Mouse (Mus musculus) liver, embryonic 15.5 days (tissue): ENCODE data around the gene Vegfc. TPM values are rescaled to one million over a fixed set of nuclear protein-coding genes. Genes with fewer than 3 reads are reported as not detected.
A peak's percentile ranks its signal among the peaks of the same experiment; 100 is the strongest.

Experiments
- ATAC-seq: fragments of 200-750 bp; cut with Nextera tagmentation; 2 replicates; pipeline ENCODE4 v1.8.0; 2017; ENCODE audit warnings: moderate number of reproducible peaks, mild to moderate bottlenecking, moderate library complexity; ENCODE audit not compliant: insufficient read depth
- H3K27ac ChIP-seq: fragments of 300-500 bp; sonication (generic); replicated peaks from 2 replicates; pipeline ENCODE4 v1.5.1; 2015; ENCODE audit warnings: mild to moderate bottlenecking, inconsistent platforms
- H3K27me3 ChIP-seq: fragments of 300-500 bp; sonication (generic); 2 replicates; pipeline ENCODE4 v1.6.1; 2015; ENCODE audit warnings: mild to moderate bottlenecking, inconsistent platforms
- H3K36me3 ChIP-seq: fragments of 300-500 bp; sonication (generic); replicated peaks from 2 replicates; pipeline ENCODE4 v1.6.1; 2015; ENCODE audit warnings: moderate library complexity, mild to moderate bottlenecking, inconsistent platforms
- H3K4me1 ChIP-seq: fragments of 300-500 bp; sonication (generic); replicated peaks from 2 replicates; pipeline ENCODE4 v1.6.1; 2015; ENCODE audit warnings: inconsistent platforms
- H3K4me2 ChIP-seq: fragments of 300-500 bp; sonication (generic); 2 replicates; pipeline ENCODE4 v1.6.1; 2015; ENCODE audit warnings: moderate library complexity, mild to moderate bottlenecking, inconsistent platforms
- H3K4me3 ChIP-seq: fragments of 300-500 bp; sonication (generic); replicated peaks from 2 replicates; pipeline ENCODE4 v1.5.1; 2015; ENCODE audit warnings: mild to moderate bottlenecking, inconsistent platforms
- H3K9ac ChIP-seq: fragments of 300-500 bp; sonication (generic); 2 replicates; pipeline ENCODE4 v1.6.1; 2015; ENCODE audit warnings: moderate library complexity, mild to moderate bottlenecking, inconsistent platforms
- H3K9me3 ChIP-seq: fragments of 300-500 bp; sonication (generic); replicated peaks from 2 replicates; pipeline ENCODE4 v1.6.1; 2016; ENCODE audit warnings: inconsistent platforms
- WGBS: fragments of 180-500 bp; shearing (Covaris S2); methylation state at CpG from one replicate; pipeline ENCODE4 v1.1.7; 2015; ENCODE audit warnings: mixed read lengths; ENCODE audit not compliant: insufficient replicate concordance; 5-methylcytosine and 5-hydroxymethylcytosine counted together
- polyA plus RNA-seq: library from polyadenylated mRNA; unstranded; fragments of >200 nt; fragmentation: Nextera tagmentation; extraction: Ambion mirVana; gene quantifications from 2 replicates; pipeline ENCODE4 v1.2.1, GENCODE M21; 2015

Vegfc gene
- polyA plus RNA-seq, 1 experiment from 2014 or later: 1.8 TPM

- Histone ChIP-seq H3K9ac (no peak overlapping the region), H3K9me3 (no peaks in the 10 kb centered on the region), H3K36me3 (no peaks in the 10 kb centered on the region), H3K27ac (no peak overlapping the region), H3K27me3 (no peaks in the 10 kb centered on the region), H3K4me2 (no peak overlapping the region), H3K4me1 (no peaks in the 10 kb centered on the region), H3K4me3 (no peak overlapping the region)
- WGBS: 47% methylated on average over 6 of the region's 6 CpGs
- ATAC-seq: no peak
Measured at GRCm38 (mm10) chr8:54085896-54086295, 8.5 kb downstream of the Vegfc start.

DNA sequence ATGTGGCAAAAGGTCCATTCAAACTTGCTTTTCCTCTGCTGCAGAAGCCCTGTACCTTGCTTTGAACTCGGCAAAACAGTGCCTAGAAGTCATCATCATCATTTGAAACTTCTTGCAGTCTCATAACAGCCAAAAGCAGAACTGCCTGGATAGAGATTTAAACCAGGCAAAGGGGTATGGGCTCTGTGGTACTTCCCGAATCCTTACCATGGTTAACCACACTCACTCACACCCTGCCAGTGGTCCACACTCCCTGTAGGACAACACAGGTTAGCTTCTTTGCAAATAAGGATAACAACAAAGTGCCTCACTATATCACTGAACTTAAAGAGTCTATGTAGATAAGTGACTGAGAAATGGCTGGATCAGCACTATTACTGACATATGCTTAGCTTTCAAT lies 9.7 kb downstream of the Vegfc start:
- Histone ChIP-seq H3K27ac (no peak overlapping the region), H3K4me1 (no peaks in the 10 kb centered on the region), H3K9ac (no peak overlapping the region), H3K9me3 (no peaks in the 10 kb centered on the region), H3K27me3 (no peaks in the 10 kb centered on the region), H3K4me2 (no peak overlapping the region), H3K36me3 (no peaks in the 10 kb centered on the region), H3K4me3 (no peak overlapping the region)
- no peak for ATAC-seq
- WGBS: 15% methylated on average over 2 of the region's 2 CpGs

DNA sequence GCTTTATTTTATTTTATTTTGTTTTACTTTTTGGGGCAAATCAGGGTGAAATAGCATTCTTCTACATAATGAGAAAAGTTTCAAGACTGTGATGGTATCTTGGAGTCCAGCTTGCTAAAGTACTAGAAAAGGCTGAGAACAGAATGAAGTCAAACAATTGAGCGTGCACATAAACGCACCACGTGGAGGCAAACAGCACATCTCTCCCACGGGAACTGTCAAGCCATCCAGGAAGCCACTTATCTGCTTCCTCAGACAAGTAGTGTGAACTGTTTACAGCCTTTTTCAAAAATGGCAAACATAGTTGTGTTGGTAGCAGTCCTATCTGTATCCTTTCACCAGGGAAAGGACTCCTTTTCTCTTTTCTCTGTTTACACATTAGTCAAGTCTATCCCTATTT lies 11.8 kb downstream of the Vegfc start:
- 22% methylated on average over 4 of the region's 4 CpGs for WGBS
- Histone ChIP-seq H3K9me3 (no peaks in the 10 kb centered on the region), H3K9ac (no peak overlapping the region), H3K36me3 (no peaks in the 10 kb centered on the region), H3K4me2 (no peak overlapping the region), H3K4me1 (no peaks in the 10 kb centered on the region), H3K27me3 (no peaks in the 10 kb centered on the region), H3K4me3 (no peak overlapping the region), H3K27ac (no peak overlapping the region)
- no peak for ATAC-seq

DNA sequence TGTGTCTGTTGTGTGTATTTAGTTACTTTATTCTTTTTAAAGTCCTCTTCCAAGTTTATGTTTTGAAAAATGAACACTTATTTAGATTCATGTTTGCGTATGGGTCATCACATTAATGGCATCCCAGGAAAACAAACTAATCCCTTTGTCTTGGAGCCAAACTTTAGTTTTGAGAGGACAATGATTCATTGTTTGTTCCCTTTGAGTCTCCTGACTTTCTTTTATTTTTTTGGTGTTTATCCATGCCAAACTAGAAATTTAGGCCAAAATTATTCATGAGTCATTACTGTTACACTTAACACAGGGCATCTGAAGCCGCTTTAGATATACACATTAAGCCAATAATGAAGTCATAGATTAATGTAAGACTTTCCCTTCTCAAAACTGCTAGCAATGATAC lies 12.5 kb downstream of the Vegfc start:
- no peaks in the 10 kb centered on the region for H3K4me1 ChIP-seq
- H3K9ac ChIP-seq: no peak overlapping the region
- no peaks in the 10 kb centered on the region for H3K27me3 ChIP-seq
- WGBS: 77% methylated on average over 2 of the region's 2 CpGs
- H3K4me2 ChIP-seq: no peak overlapping the region
- no peak for ATAC-seq
- H3K36me3 ChIP-seq: no peaks in the 10 kb centered on the region
- no peaks in the 10 kb centered on the region for H3K9me3 ChIP-seq
- H3K4me3 ChIP-seq: no peak overlapping the region
- H3K27ac ChIP-seq: no peak overlapping the region

DNA sequence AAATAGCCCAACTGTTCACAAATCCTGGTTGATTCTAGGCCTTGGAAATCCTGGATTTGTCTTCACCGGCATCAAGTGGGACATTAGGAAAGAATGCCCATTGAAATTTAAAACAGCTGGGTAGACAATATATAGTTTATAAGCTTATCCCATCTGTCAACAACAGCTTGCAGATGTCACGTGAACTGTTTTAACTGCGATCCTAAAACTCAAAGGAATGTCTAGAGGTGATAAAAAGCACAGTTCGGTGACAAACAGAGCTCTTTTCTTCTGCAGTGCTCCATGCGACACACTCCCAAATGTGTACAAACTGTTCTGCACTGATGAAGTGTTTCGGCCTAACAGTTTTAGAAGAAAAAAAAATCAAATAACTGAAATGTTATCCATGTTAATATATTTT lies 22.7 kb downstream of the Vegfc start:
- WGBS: 64% methylated on average over 6 of the region's 6 CpGs
- Histone ChIP-seq H3K4me1 (no peaks in the 10 kb centered on the region), H3K9ac (no peak overlapping the region), H3K27me3 (no peaks in the 10 kb centered on the region), H3K4me3 (no peak overlapping the region), H3K9me3 (no peaks in the 10 kb centered on the region), H3K36me3 (no peaks in the 10 kb centered on the region), H3K4me2 (no peak overlapping the region), H3K27ac (no peak overlapping the region)
- ATAC-seq: no peak

DNA sequence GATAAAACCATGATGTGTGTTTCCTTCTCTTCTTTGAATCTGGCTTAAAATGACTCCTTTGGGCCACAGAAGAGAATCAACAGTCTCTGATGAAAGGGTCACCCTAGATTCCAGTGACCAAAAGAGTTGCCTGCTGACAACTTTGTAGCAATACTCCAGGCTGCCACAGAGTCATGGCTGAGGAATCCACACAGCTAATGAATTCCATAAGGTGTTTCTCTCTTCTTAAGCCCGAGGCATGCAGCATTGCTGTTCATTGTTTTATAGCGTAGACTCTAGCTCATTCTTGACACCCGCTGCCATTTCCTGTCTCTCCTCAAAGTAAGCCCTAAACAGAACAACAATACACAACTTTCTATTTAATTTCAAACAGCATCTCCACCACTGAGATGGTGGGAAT lies 37.2 kb downstream of the Vegfc start:
- no peaks in the 10 kb centered on the region for H3K9me3 ChIP-seq
- ATAC-seq: no peak
- H3K4me3 ChIP-seq: no peak overlapping the region
- H3K4me2 ChIP-seq: no peak overlapping the region
- no peaks in the 10 kb centered on the region for H3K4me1 ChIP-seq
- no peak overlapping the region for H3K27ac ChIP-seq
- no peaks in the 10 kb centered on the region for H3K36me3 ChIP-seq
- 45% methylated on average over 3 of the region's 3 CpGs for WGBS
- no peak overlapping the region for H3K9ac ChIP-seq
- no peaks in the 10 kb centered on the region for H3K27me3 ChIP-seq

GRCm38 (mm10) chr8:54120115-54120514 lies 42.7 kb downstream of the Vegfc start:
- H3K27ac ChIP-seq: no peak overlapping the region
- H3K9me3 ChIP-seq: no peaks in the 10 kb centered on the region
- H3K4me1 ChIP-seq: no peaks in the 10 kb centered on the region
- no peaks in the 10 kb centered on the region for H3K27me3 ChIP-seq
- H3K4me2 ChIP-seq: no peak overlapping the region
- no peak for ATAC-seq
- whole genome bisulfite sequencing: 52% methylated on average over 7 of the region's 7 CpGs
- no peak overlapping the region for H3K9ac ChIP-seq
- H3K36me3 ChIP-seq: no peaks in the 10 kb centered on the region
- no peak overlapping the region for H3K4me3 ChIP-seq

- H3K4me2 ChIP-seq: no peak overlapping the region
- no peak overlapping the region for H3K4me3 ChIP-seq
- 38% methylated on average over 3 of the region's 3 CpGs for WGBS
- no peaks in the 10 kb centered on the region for H3K4me1 ChIP-seq
- H3K36me3 ChIP-seq: no peaks in the 10 kb centered on the region
- no peak for ATAC-seq
- H3K9me3 ChIP-seq: no peaks in the 10 kb centered on the region
- H3K27ac ChIP-seq: no peak overlapping the region
- no peak overlapping the region for H3K9ac ChIP-seq
- H3K27me3 ChIP-seq: no peaks in the 10 kb centered on the region
Measured at GRCm38 (mm10) chr8:54121942-54122341, 44.5 kb downstream of the Vegfc start.

- Histone ChIP-seq H3K9me3 (no peaks in the 10 kb centered on the region), H3K36me3 (no peaks in the 10 kb centered on the region), H3K27ac (no peak overlapping the region), H3K4me1 (no peaks in the 10 kb centered on the region), H3K9ac (no peak overlapping the region), H3K27me3 (no peaks in the 10 kb centered on the region), H3K4me3 (no peak overlapping the region), H3K4me2 (no peak overlapping the region)
- 42% methylated on average over 1 of the region's 1 CpGs for WGBS
- no peak for ATAC-seq
Measured at GRCm38 (mm10) chr8:54122345-54122744, 44.9 kb downstream of the Vegfc start.

DNA sequence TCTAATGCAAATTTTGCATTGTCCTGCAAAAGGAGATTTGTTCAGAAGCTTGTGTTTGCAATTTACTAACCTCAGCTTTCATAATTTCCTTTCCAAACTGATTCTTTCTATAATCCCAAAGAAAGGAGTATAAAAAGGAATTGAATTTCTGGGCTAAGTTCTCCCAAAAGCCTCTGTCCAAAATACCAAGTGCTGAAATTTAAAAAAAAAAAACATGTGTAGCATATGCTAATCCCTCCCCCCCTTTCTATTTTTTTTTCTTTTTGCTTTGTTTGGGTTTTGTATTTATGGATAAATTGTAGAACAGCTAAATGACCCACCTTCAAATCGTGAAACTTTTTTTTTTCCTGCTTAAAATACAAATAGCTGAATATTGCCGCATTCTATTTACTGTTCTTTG lies 53.2 kb downstream of the Vegfc start:
- 66% methylated on average over 2 of the region's 2 CpGs for WGBS
- Histone ChIP-seq H3K36me3 (no peaks in the 10 kb centered on the region), H3K4me1 (no peaks in the 10 kb centered on the region), H3K4me2 (no peak overlapping the region), H3K27me3 (no peaks in the 10 kb centered on the region), H3K27ac (no peak overlapping the region), H3K4me3 (no peak overlapping the region), H3K9ac (no peak overlapping the region), H3K9me3 (no peaks in the 10 kb centered on the region)
- ATAC-seq: no peak

GRCm38 (mm10) chr8:54153240-54153639 lies 75.8 kb downstream of the Vegfc start:
- H3K4me2 ChIP-seq: no peak overlapping the region
- H3K36me3 ChIP-seq: no peaks in the 10 kb centered on the region
- no peak for ATAC-seq
- H3K9me3 ChIP-seq: no peaks in the 10 kb centered on the region
- no peak overlapping the region for H3K9ac ChIP-seq
- 40% methylated on average over 4 of the region's 4 CpGs for WGBS
- H3K27me3 ChIP-seq: no peaks in the 10 kb centered on the region
- no peaks in the 10 kb centered on the region for H3K4me1 ChIP-seq
- H3K27ac ChIP-seq: no peak overlapping the region
- no peak overlapping the region for H3K4me3 ChIP-seq

DNA sequence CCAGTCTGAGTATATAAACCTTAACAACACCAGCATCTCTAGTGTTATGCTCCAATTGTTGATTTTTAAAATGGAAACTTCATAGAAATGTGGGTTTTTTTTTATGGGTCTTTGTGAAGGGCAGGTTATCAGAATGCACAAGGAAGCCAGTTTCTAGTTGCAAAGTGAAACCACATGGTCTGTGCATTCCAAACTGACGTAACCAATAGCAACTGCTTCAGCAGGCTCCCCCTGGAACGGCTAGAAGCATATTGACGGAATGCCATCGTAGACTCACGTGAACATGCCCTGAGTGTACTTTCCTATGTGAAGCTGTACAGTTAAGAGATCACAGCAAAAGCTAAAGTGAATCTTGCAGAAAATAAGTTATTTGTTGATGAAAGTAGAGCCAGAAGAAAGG lies 86.1 kb downstream of the Vegfc start:
- Histone ChIP-seq H3K36me3 (no peaks in the 10 kb centered on the region), H3K4me2 (0 out of 2 replicates have a peak overlapping the region, but pooled peaks have one; percentile 7), H3K9me3 (no peaks in the 10 kb centered on the region), H3K27ac (no peak overlapping the region), H3K4me3 (no peak overlapping the region), H3K4me1 (no peaks in the 10 kb centered on the region), H3K27me3 (no peaks in the 10 kb centered on the region), H3K9ac (no peak overlapping the region)
- ATAC-seq: no peak
- 24% methylated on average over 5 of the region's 5 CpGs for WGBS
